Mouse (Mus musculus) MN1 (cell line): Measurements from ENCODE around the gene Cdh20.
"Not testable (repeated sequence)": the region's sequence is repeated elsewhere in the genome, so short reads cannot be mapped to it uniquely, and the experiment has no call there.

Experiments
- DNase-seq: peaks from one replicate; pipeline ENCODE4 v3.0.0-alpha.2; 2016; ENCODE audit warnings: low spot score

Gene Cdh20

GRCm38 (mm10) chr1:104916507-104916906, 148.2 kb downstream of the Cdh20 start:
- no peak for DNase-seq

GRCm38 (mm10) chr1:104917307-104917836, 149.0 kb downstream of the Cdh20 start:
- no peak for DNase-seq

- no peak for DNase-seq
These were observed 164.7 kb downstream of the Cdh20 start for GRCm38 (mm10) chr1:104933051-104933450.

GRCm38 (mm10) chr1:104936966-104937365, 168.6 kb downstream of the Cdh20 start:
- no peak for DNase-seq

GRCm38 (mm10) chr1:104939156-104939555, 170.8 kb downstream of the Cdh20 start:
- DNase-seq = no peak

GRCm38 (mm10) chr1:104944470-104945109, 176.3 kb downstream of the Cdh20 start:
- DNase-seq = no peak

- DNase-seq = no peak
These were observed 176.8 kb downstream of the Cdh20 start for GRCm38 (mm10) chr1:104945110-104945489.

- not testable (repeated sequence) for DNase-seq
These were observed 181.3 kb downstream of the Cdh20 start for GRCm38 (mm10) chr1:104949640-104950039.

- no peak for DNase-seq
These were observed 188.7 kb downstream of the Cdh20 start for GRCm38 (mm10) chr1:104957046-104957445.

- DNase-seq = no peak
These were observed 193.3 kb downstream of the Cdh20 start for GRCm38 (mm10) chr1:104961670-104962069.

- DNase-seq = no peak
These were observed 193.9 kb downstream of the Cdh20 start for GRCm38 (mm10) chr1:104962257-104962656.

- no peak for DNase-seq
These were observed 210.7 kb downstream of the Cdh20 start for GRCm38 (mm10) chr1:104979068-104979467.

GRCm38 (mm10) chr1:104980273-104980672, 211.9 kb downstream of the Cdh20 start:
- no peak for DNase-seq

- DNase-seq = peak; percentile 69
These were observed 218.1 kb downstream of the Cdh20 start for GRCm38 (mm10) chr1:104986222-104986973.

- DNase-seq = no peak
These were observed 219.2 kb downstream of the Cdh20 start for GRCm38 (mm10) chr1:104987526-104987925.

- DNase-seq = no peak
These were observed 224.1 kb downstream of the Cdh20 start for GRCm38 (mm10) chr1:104992441-104992840.

- DNase-seq = no peak
These were observed 225.7 kb downstream of the Cdh20 start for GRCm38 (mm10) chr1:104993905-104994611.

GRCm38 (mm10) chr1:104994612-104994986, 226.3 kb downstream of the Cdh20 start:
- no peak for DNase-seq

GRCm38 (mm10) chr1:104997814-104998213, 229.5 kb downstream of the Cdh20 start:
- DNase-seq = no peak

GRCm38 (mm10) chr1:105002179-105002578, 233.8 kb downstream of the Cdh20 start:
- DNase-seq = no peak

GRCm38 (mm10) chr1:105003786-105004185, 235.5 kb downstream of the Cdh20 start:
- no peak for DNase-seq

- DNase-seq = no peak
These were observed 244.3 kb downstream of the Cdh20 start for GRCm38 (mm10) chr1:105012616-105013015.

GRCm38 (mm10) chr1:105013291-105013690, 245.0 kb downstream of the Cdh20 start:
- no peak for DNase-seq
